Mouse (Mus musculus) layer of hippocampus, adult 2 months (tissue): Measurements from ENCODE around the gene Ccdc57. TPM values are rescaled to one million over a fixed set of nuclear protein-coding genes. Genes with fewer than 3 reads are reported as not detected.
A peak's percentile ranks its signal among the peaks of the same experiment; 100 is the strongest.

ENCODE experiments used
- DNase-seq, 2 experiments: peaks; one replicate each; pipeline ENCODE4 v3.0.0; 2022; ENCODE audit warnings: low spot score in 2 of 2
- H3K27ac ChIP-seq: fragments of 200-600 bp; 2 replicates; pipeline ENCODE4 v1.8.1; 2022
- H3K4me3 ChIP-seq: fragments of 200-600 bp; 2 replicates; pipeline ENCODE4 v1.8.1; 2022; ENCODE audit warnings: mild to moderate bottlenecking
- CTCF ChIP-seq: fragments of 200-600 bp; conservative IDR thresholded peaks from 2 replicates; pipeline ENCODE4 v1.8.1; 2022; ENCODE audit warnings: antibody characterized with exemption, mild to moderate bottlenecking, moderate library complexity
- total RNA-seq, 2 experiments: library from RNA; stranded (reverse); gene quantifications; 2 replicates each; pipeline ENCODE4 v1.2.3; 2021

Gene Ccdc57
- total RNA-seq, 2 experiments from 2014 or later, result 8.4 to 8.7 TPM

DNA sequence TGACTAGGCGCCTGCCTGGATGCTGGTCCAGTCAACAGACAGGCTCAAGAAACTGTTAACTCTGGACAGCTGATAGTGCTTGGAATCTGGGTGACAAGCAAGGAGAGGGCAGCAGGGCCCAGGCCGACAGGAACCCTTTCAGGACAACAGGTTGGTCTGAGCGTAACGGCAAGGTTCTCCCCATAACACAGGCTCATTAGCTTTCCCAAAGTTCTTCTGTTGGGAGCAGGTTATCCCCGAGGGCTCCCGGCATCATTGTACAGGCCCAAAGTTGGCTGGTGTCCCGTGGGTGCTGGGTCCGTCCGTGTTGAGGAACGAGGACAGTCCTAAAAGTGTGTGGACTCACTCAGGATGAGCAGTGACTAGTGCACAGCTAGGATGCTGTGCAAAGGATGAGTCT lies 17.2 kb upstream of the Ccdc57 start:
- TF ChIP-seq CTCF, result no peak
- no peak overlapping the region for H3K4me3 ChIP-seq
- H3K27ac ChIP-seq, result no peak overlapping the region
- no peak for DNase-seq

DNA sequence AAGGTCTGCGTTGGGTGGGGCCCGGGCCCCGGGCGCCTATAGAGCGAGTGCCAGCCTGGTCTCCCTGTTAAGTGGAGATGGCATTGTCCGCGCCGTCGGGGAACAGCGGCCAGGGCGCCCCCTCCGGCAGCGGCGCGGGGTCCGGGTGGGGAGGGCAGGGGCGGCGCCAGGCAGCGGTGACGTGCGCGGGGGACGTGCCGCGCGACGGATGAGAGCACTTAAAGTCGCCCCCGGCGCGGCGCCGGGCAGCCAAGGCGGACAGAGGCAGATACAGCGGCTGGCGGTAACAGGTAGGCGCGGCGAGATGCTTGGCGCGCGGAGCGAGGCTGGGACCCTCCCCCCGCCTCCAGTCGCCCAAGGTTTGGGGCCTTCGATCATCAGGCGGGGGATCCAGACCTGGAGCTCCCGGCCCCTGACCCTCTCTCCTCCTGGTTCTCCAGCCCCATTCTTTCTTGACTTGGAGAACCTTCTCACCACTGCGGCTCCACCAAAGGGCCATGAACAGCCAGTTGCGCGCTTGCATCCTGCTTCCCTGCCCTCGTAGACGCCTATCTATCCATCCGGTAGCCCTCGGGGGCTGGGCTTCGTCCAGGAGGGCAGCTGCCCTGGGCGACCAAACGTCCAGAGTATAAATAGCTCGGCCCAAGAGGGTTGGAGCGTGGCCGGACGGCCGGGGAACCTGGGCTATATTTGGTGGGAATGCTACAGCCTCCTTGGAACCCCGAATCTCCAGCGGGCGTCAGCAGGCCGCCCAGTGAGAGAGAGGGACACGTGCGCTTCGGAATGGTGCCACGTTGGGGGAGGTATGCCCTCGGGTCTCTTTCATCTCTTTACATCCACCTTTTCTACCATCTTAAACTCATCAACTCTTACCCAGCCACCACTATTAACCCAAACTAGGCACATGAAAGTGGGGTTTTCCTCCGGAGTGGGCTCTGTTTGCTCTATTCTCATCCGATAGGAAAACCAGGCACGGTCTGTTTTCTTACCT lies 16.5 kb upstream of the Ccdc57 start:
- Histone ChIP-seq H3K4me3 (peak overlapping the region; percentile 45), H3K27ac (no peak overlapping the region)
- no peak for DNase-seq
- TF ChIP-seq CTCF, result peak; percentile 21

DNA sequence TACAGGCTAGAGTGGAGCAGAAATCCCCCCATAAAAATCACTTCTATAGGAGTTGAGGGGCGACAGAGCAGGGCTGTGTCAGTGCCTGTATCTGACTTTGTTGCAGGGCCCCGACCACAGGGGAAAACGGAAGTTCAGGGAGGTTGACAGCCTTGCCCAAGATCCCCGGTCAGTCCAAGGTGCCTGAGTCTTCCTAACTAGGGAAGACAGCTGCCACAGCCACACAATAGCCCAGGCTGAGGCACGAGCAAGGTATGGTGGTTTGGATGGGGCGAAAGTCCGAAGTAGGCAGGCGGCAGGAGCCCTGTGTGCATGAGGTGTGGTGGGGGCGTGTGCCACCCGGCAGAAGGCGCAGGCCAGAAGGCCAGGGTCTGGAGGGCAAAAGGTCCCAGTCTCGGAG lies 15.7 kb upstream of the Ccdc57 start, which contains the start of gene Slc16a3:
Slc16a3 (plus strand) TSS at position 153 of the 400 bp plus-strand sequence.
- H3K27ac ChIP-seq, result no peak within 1 kb of the TSS
- TF ChIP-seq CTCF, result no peak
- H3K4me3 ChIP-seq, result peak within 1 kb of the TSS; percentile 45
- no peak for DNase-seq

DNA sequence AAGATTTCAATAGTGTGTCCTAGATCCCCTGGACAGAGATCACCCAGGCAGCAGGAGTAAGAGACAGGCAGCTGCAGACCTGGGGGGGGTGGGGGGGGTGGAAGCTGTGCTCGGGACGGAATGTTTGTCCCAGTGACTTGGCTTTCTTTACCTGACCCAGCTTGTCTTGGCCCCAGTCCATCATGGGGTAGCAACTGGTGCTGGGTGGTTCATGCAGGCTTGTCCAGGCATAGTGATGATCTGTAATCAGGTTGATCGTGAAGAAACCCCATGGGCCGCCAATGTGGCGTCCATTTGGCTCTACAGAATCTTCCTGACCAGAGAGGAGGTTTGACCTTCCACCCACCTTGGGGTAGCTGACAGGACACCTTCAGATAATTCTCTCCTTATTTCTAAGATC lies 13.3 kb upstream of the Ccdc57 start:
- no peak for DNase-seq
- Histone ChIP-seq H3K27ac (no peak overlapping the region), H3K4me3 (no peak overlapping the region)
- TF ChIP-seq CTCF, result no peak

DNA sequence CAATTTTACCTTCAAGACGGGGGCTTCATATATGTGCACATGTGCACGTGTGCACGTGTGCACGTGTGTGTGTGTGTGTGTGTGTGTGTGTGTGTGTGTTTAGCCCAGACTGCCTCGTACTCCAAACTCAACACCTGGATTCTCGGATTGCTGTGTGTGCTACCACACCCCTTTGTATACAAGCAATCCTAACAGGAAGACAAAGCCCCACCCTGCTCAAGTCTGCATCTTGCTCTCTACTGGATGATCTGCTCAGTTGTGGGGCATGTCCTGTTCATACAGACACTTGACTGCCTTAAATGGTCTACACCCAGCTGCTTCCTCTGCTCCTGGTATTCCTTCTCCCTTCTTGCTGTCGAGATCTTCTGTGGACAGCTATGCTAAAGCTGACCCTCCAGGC lies 12.6 kb upstream of the Ccdc57 start:
- no peak for TF ChIP-seq CTCF
- Histone ChIP-seq H3K4me3 (no peak overlapping the region), H3K27ac (no peak overlapping the region)
- DNase-seq, result no peak

DNA sequence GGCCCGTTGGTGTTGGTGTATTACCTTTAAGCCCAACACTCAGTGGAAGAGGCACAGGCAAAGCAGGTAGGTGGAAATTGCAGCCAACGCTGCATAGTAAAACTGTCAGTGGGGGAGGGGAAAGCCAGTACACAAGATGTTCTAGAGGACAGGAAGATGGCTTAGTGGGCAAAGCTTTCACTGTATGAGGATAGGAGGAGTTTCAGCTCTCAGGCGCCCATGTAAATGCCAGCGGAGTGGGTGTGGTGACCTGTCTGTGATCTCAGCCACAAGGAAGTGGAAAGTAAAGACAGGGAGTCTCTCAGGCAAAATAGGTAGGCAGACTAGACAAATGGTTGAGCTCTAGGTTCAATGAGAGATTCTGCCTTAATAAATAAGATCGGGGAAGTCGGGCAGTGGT lies 8.3 kb upstream of the Ccdc57 start:
- Histone ChIP-seq H3K27ac (no peak overlapping the region), H3K4me3 (no peak overlapping the region)
- TF ChIP-seq CTCF, result no peak
- DNase-seq, result no peak

DNA sequence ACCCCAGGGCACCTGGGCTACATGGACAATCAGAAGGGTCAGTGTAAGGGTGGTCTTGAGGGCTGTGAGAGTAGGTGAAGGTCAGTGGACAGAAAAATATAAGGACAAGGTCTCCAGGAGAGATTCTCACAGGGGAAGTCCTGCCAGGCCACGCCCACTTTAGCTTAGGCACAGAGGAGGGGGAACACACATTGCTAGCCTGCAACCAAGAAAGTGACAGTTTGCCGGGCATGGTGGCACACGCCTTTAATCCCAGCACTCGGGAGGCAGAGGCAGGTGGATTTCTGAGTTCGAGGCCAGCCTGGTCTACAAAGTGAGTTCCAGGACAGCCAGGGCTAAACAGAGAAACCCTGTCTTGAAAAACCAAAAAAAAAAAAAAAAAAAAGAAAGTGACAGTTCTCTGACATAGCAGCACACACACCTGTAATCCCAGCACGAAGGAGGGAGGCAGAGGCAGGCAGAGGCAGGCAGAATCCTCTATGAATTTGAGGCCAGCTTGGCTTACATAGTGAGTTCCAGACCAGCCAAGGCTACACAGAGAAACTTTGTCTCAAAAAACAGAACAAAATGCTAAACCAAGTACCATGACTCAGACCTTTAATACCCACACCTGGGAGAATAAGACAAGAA lies 7.2 kb upstream of the Ccdc57 start:
- no peak for DNase-seq
- Histone ChIP-seq H3K4me3 (no peak overlapping the region), H3K27ac (no peak overlapping the region)
- no peak for TF ChIP-seq CTCF

DNA sequence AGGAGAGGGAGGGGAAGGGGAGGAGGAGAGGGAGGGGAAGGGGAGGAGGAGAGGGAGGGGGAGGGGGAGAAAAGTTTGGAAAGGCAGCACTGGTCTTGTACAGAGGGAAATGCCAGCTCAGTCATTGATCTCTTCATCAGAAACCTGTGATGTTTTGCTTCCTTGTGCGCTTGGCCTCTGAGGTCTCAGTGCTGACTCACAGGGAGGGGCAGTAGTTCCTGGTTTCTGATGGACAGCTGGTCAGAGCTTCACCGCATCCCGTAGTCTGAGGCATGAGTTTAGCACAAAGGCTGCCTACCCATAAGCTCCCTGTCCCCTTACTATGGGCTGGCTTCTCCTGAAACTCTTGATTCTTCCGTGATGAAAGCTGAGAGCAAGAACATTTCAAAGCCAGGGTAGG lies 6.1 kb upstream of the Ccdc57 start:
- Histone ChIP-seq H3K4me3 (no peak overlapping the region), H3K27ac (no peak overlapping the region)
- DNase-seq, result no peak
- no peak for TF ChIP-seq CTCF

DNA sequence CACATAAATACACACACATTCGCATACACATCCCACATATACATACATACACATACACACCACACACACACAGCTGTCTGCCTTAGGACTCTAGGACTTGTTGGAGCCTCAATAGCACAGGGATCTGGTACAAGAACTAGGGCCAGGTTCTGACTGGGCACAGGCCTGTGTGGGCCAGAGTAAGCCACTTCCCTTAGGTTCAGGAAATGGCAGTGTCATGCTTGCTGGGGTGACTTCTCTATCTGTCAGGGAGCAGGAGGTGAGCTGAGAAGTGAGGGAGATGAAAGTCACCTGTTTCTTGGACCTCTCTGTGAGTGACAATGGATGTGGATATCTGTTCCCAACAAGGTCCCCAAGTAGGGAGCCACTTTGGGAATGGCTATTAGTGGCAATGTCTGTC lies 5.3 kb upstream of the Ccdc57 start:
- DNase-seq, result no peak
- no peak overlapping the region for H3K27ac ChIP-seq
- H3K4me3 ChIP-seq, result no peak overlapping the region
- no peak for TF ChIP-seq CTCF

DNA sequence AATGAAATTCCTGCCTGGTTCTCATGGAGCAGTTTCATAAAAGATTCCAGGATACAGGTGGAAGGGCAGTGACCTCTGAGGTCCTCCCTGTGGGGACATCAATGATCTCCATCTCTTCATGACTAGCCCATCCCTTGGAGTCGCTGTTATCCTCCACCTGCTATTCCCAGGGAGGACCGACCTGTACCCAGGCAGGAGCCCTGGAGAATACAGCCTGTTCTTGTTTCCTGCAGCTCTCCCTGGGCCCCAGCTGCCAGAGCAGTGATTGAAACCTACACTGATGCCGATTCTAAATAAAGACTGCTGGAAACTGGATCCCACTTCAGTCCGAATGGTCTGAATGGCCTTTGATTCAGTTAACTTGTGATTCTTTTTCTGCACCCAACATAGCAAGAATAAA lies 1.2 kb downstream of the Ccdc57 start:
- Histone ChIP-seq H3K27ac (no peak overlapping the region), H3K4me3 (peak overlapping the region; percentile 98; the same call in 1 of the 2 replicates)
- TF ChIP-seq CTCF, result no peak
- no peak for DNase-seq

DNA sequence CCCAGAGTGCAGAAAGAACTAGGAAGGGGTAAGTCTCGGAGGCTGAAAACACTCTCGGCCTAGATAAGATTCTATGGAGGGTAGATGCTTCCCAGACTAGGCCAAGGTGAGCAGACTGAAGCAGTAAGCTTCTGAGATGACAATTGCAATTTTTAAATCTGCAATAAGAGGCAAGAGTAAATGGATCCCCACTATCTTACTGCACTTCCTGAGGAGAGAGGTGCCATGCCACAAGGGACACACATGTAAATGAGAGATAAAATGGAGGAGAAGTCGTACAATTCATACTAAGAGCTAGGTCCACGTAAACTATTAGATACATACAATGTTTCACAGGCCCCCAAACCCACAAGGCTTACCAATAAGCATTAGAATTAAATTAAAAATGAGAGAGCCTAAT lies 4.2 kb downstream of the Ccdc57 start:
- DNase-seq, result no peak
- Histone ChIP-seq H3K27ac (no peak overlapping the region), H3K4me3 (no peak overlapping the region)
- TF ChIP-seq CTCF, result no peak

DNA sequence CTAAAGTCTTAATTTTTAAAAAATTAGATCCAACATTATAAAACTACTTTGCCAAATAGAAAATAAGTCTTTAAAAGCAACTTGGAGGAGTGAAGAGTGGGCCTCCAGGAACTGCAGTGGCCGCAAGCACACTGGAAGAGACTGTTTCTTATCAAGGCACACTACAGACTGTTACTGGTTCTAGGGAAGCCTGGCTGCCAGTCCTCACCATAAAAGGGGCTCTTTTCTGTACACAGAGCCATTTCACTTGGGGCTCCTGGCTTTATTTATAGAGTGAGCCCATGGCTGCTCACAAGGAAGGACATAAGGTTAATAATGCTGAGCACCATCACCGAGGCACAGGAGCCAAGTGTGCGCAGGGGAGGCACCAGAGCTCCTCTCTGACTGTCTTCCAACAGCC lies 10.1 kb downstream of the Ccdc57 start:
- Histone ChIP-seq H3K4me3 (no peak overlapping the region), H3K27ac (no peak overlapping the region)
- no peak for TF ChIP-seq CTCF
- no peak for DNase-seq

DNA sequence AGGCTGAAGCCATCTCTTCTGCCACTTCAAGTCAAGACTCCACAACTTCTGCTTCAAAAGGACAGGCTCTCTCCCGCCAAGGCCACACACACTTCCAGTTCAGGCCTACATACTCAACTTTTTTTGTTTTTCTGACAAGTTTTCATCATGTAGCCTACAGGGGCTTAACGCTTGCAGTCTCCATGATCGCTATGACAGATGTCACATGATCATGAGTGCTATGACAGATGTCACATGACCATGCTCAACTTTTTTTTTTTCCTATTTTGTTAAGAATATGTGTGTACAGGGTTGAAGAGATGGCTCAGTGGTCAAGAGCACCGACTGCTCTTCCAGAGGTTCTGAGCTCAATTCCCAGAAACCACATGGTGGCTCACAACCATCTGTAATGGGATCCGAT lies 14.9 kb downstream of the Ccdc57 start:
- DNase-seq, result no peak
- no peak for TF ChIP-seq CTCF
- H3K27ac ChIP-seq, result no peak overlapping the region

More for the DNA sequence above, 14.9 kb downstream of the Ccdc57 start:
- no peak overlapping the region for H3K4me3 ChIP-seq
